Mouse (Mus musculus) CH12.LX (cell line): ENCODE results near the gene Fcgr2b.

Source experiments
- ELF1 ChIP-seq: IDR thresholded peaks from 2 replicates; pipeline ENCODE4 v1.6.1; 2014; ENCODE audit warnings: low read depth, mild to moderate bottlenecking, inconsistent platforms, low read length, improper control_type of control experiment
- EP300 ChIP-seq: IDR thresholded peaks from 2 replicates; pipeline ENCODE4 v1.6.1; 2011; ENCODE audit warnings: low read length, improper control_type of control experiment
- ETS1 ChIP-seq: conservative IDR thresholded peaks from 2 replicates; pipeline ENCODE4 v1.6.1; 2012; ENCODE audit warnings: low read depth, mild to moderate bottlenecking, inconsistent platforms, low read length, improper control_type of control experiment, moderate library complexity
- IRF4 ChIP-seq: IDR thresholded peaks from 2 replicates; pipeline ENCODE4 v1.6.1; 2014; ENCODE audit warnings: low read depth, mild to moderate bottlenecking, inconsistent platforms, low read length, improper control_type of control experiment
- POLR2A ChIP-seq: IDR thresholded peaks from 2 replicates; pipeline ENCODE4 v1.6.1; 2011; ENCODE audit warnings: low read depth, mild to moderate bottlenecking, improper control_type of control experiment, low read length
- RAD21 ChIP-seq: IDR thresholded peaks from 2 replicates; pipeline ENCODE4 v1.6.1; 2011; ENCODE audit warnings: low read depth, mild to moderate bottlenecking, low read length, improper control_type of control experiment, moderate library complexity
- UBTF ChIP-seq: IDR thresholded peaks from 2 replicates; pipeline ENCODE4 v1.6.1; 2012; ENCODE audit warnings: low read depth, mild to moderate bottlenecking, inconsistent platforms, low read length, improper control_type of control experiment, moderate library complexity

GRCm38 (mm10) chr1:171005586-171005985 lies 29.2 kb upstream of the Fcgr2b start:
- TF ChIP-seq EP300 (peak; percentile 60), ELF1 (no peak; the same call in 1 of the 2 replicates), ETS1 (peak; percentile 20; the same call in 1 of the 2 replicates), RAD21 (no peak), IRF4 (peak; percentile 57; the same call in 1 of the 2 replicates), POLR2A (peak; percentile 46; the same call in 1 of the 2 replicates), UBTF (no peak)
